Mouse (Mus musculus) midbrain, postnatal 0 days (tissue): ENCODE results near the gene Taok2. TPM values are rescaled to one million over a fixed set of nuclear protein-coding genes. Genes with fewer than 3 reads are reported as not detected.
"Not testable (repeated sequence)": the region's sequence is repeated elsewhere in the genome, so short reads cannot be mapped to it uniquely, and the experiment has no call there.

Experiments
- ATAC-seq: fragments of 200-750 bp; cut with Nextera tagmentation; 2 replicates; pipeline ENCODE4 v1.8.0; 2017; ENCODE audit warnings: moderate number of reproducible peaks, mild to moderate bottlenecking, moderate TSS enrichment, moderate library complexity; ENCODE audit not compliant: low FRiP score
- DNase-seq: peaks from one replicate; pipeline ENCODE4 v3.0.0-alpha.2; 2015; ENCODE audit warnings: low spot score
- H3K27ac ChIP-seq: fragments of 300-500 bp; sonication (generic); 2 replicates; pipeline ENCODE4 v1.5.1; 2014; ENCODE audit warnings: low read depth, mild to moderate bottlenecking, low read length, mixed read lengths
- H3K27me3 ChIP-seq: fragments of 300-500 bp; sonication (generic); 2 replicates; pipeline ENCODE4 v1.6.1; 2014; ENCODE audit warnings: low read length, control low read depth, mixed read lengths; ENCODE audit not compliant: insufficient read depth
- H3K36me3 ChIP-seq: fragments of 300-500 bp; sonication (generic); 2 replicates; pipeline ENCODE4 v1.6.1; 2014; ENCODE audit warnings: low read length, control low read depth, mixed read lengths; ENCODE audit not compliant: insufficient read depth
- H3K4me1 ChIP-seq: fragments of 300-500 bp; sonication (generic); 2 replicates; pipeline ENCODE4 v1.6.1; 2014; ENCODE audit warnings: mild to moderate bottlenecking, control low read depth, antibody characterized with exemption, low read length, mixed read lengths; ENCODE audit not compliant: insufficient read depth
- H3K4me2 ChIP-seq: fragments of 300-500 bp; sonication (generic); 2 replicates; pipeline ENCODE4 v1.6.1; 2014; ENCODE audit warnings: low read depth, mild to moderate bottlenecking, low read length, mixed read lengths; ENCODE audit not compliant: poor library complexity, severe bottlenecking
- H3K4me3 ChIP-seq: fragments of 300-500 bp; sonication (generic); 2 replicates; pipeline ENCODE4 v1.5.1; 2014; ENCODE audit warnings: low read depth, mild to moderate bottlenecking, low read length, moderate library complexity
- H3K9ac ChIP-seq: fragments of 300-500 bp; sonication (generic); replicated peaks from 2 replicates; pipeline ENCODE4 v1.6.1; 2014; ENCODE audit warnings: mild to moderate bottlenecking, low read length, moderate library complexity, mixed read lengths; ENCODE audit not compliant: poor library complexity, severe bottlenecking
- H3K9me3 ChIP-seq: fragments of 300-500 bp; sonication (generic); 2 replicates; pipeline ENCODE4 v1.6.1; 2016; ENCODE audit warnings: low read length, control low read depth
- CTCF ChIP-seq: IDR thresholded peaks from 2 replicates; pipeline ENCODE4 v1.5.1; 2016; ENCODE audit warnings: antibody characterized with exemption, mild to moderate bottlenecking
- whole genome bisulfite sequencing: fragments of 180-500 bp; shearing (Covaris S2); extraction: QIAGEN DNeasy Blood & Tissue Kit; methylation state at CpG from one replicate; pipeline ENCODE4 v1.1.7; 2014; 5-methylcytosine and 5-hydroxymethylcytosine counted together
- polyA plus RNA-seq: library from polyadenylated mRNA; unstranded; fragments of >200 nt; fragmentation: Nextera tagmentation; extraction: Ambion mirVana; gene quantifications from 2 replicates; pipeline ENCODE4 v1.2.1, GENCODE M21; 2015
- total RNA-seq: library from RNA; depleted of rRNA; stranded (reverse); fragments of >200 nt; gene quantifications from 2 replicates; pipeline ENCODE4 v1.2.3, GENCODE M21; 2014

Taok2 gene
- total and polyA plus RNA-seq, 2 experiments from 2014 or later: 47.3 to 160 TPM

DNA sequence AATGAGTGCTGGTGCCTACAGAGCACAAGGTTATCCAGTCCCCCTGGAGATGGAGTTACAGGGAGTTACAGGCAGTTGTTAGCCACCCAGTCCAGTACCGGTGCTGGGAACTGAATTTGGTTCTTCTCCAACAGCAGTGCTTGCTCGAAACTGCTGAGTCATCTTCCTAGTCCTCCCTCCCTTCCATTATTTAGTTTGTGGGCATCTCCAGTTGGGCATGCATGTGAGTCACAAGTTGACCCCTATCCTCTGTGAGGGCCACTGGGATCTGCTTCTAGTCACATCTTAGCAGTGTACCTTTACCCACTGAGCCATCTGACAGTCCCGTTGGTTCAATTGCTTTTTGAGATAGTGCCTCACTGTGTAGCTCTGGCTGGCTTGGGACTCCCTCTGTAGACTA is 21.1 kb upstream of the Taok2 start:
- Histone ChIP-seq H3K9ac (no peak overlapping the region), H3K27me3 (no peaks in the 10 kb centered on the region), H3K9me3 (no peaks in the 10 kb centered on the region), H3K4me3 (no peak overlapping the region), H3K4me1 (no peaks in the 10 kb centered on the region), H3K27ac (no peak overlapping the region), H3K4me2 (no peak overlapping the region), H3K36me3 (no peaks in the 10 kb centered on the region)
- DNase-seq (no peak), ATAC-seq (no peak)
- WGBS: 82% methylated on average over 3 of the region's 3 CpGs
- TF ChIP-seq CTCF: no peak

- H3K27me3 ChIP-seq: not testable (repeated sequence)
These were observed 15.3 kb upstream of the Taok2 start for GRCm38 (mm10) chr7:126899781-126900180.

DNA sequence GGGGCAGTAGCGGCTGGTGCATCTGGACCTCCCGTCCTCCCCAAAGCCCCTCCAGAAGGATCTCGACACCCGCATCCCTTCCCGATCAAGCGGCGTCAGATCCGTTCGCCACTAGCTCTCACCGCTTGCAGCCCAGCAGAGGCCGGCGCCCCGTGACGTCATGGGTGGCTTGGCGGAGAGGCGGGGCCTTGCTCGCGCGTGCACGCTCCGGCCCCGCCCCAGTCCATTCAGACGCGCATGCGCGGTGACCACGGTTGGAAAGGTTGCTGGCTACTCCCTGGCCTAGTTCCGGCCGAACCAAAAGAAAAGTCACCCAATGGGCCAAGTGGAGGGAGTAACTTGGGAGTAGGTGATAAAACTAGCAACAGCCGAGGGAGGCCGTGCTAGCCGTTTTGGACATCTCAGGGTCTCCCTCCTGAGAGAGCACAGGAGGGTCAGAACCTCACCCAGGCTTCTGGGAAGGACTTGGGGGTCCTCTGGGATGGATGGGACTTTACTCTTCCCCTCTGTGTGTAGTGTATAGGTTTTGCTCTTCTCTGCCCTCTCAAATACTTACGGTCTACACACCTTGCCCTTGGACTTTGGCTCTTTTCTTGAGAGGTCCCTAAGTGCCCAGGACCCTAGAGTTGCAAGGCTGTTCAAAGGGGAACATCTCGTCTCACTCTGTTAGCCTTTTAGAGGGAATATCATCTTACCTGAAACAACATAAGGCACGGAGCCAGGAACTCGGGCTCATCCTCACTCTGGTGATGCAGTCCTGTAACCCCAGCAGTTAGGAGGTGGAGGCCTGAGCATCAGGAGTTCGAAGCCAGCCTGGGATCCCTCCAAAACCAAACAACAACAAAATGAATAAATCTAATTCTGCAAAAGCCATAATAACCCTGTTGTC is 13.8 kb upstream of the Taok2 start:
- Histone ChIP-seq H3K27me3 (no peaks in the 10 kb centered on the region), H3K9ac (peak overlapping the region; percentile 80), H3K27ac (peak overlapping the region; percentile 88), H3K4me3 (peak overlapping the region; percentile 61), H3K4me1 (peaks cover 9% of the 10 kb centered on the region; the same call in 1 of the 2 replicates), H3K9me3 (no peaks in the 10 kb centered on the region), H3K4me2 (peak overlapping the region; percentile 54), H3K36me3 (no peaks in the 10 kb centered on the region)
- DNase-seq: peak; percentile 93
- no peak for TF ChIP-seq CTCF
- 12% methylated on average over 37 of the region's 37 CpGs for WGBS
- ATAC-seq: peak; percentile 93

More at GRCm38 (mm10) chr7:126899781-126900180, 15.3 kb upstream of the Taok2 start:
- H3K9ac ChIP-seq, H3K4me3 ChIP-seq, ATAC-seq, DNase-seq, H3K27ac ChIP-seq, H3K36me3 ChIP-seq, H3K4me1 ChIP-seq, H3K9me3 ChIP-seq, H3K4me2 ChIP-seq: not testable (repeated sequence)
- WGBS: 91% methylated on average over 7 of the region's 9 CpGs

- H3K4me1 ChIP-seq: peaks cover 9% of the 10 kb centered on the region; the same call in 1 of the 2 replicates
- H3K36me3 ChIP-seq: no peaks in the 10 kb centered on the region
- ATAC-seq (peak; percentile 20; the same call in 1 of the 2 replicates), DNase-seq (no peak)
- H3K9me3 ChIP-seq: no peaks in the 10 kb centered on the region
- H3K27ac ChIP-seq: peak overlapping the region; percentile 88
- H3K4me3 ChIP-seq: peak overlapping the region; percentile 61
- H3K27me3 ChIP-seq: no peaks in the 10 kb centered on the region
- peak overlapping the region; percentile 54 for H3K4me2 ChIP-seq
- no peak for TF ChIP-seq CTCF
- peak overlapping the region; percentile 80 for H3K9ac ChIP-seq
- 22% methylated on average over 16 of the region's 16 CpGs for WGBS
These were observed 13.0 kb upstream of the Taok2 start for GRCm38 (mm10) chr7:126897390-126898101.

- H3K36me3 ChIP-seq: no peaks in the 10 kb centered on the region
- H3K4me2 ChIP-seq: peak overlapping the region; percentile 54; the same call in 1 of the 2 replicates
- DNase-seq (no peak), ATAC-seq (no peak)
- 87% methylated on average over 5 of the region's 5 CpGs for WGBS
- no peak overlapping the region for H3K4me3 ChIP-seq
- peaks cover 9% of the 10 kb centered on the region; the same call in 1 of the 2 replicates for H3K4me1 ChIP-seq
- 0 out of 2 replicates have a peak overlapping the region, but pooled peaks have one; percentile 88 for H3K27ac ChIP-seq
- TF ChIP-seq CTCF: no peak
- H3K9me3 ChIP-seq: no peaks in the 10 kb centered on the region
- H3K27me3 ChIP-seq: no peaks in the 10 kb centered on the region
- H3K9ac ChIP-seq: 0 out of 2 replicates have a peak overlapping the region, but pooled peaks have one; percentile 29
These were observed 12.4 kb upstream of the Taok2 start for GRCm38 (mm10) chr7:126896912-126897311.
